In the genomic region with DNA sequence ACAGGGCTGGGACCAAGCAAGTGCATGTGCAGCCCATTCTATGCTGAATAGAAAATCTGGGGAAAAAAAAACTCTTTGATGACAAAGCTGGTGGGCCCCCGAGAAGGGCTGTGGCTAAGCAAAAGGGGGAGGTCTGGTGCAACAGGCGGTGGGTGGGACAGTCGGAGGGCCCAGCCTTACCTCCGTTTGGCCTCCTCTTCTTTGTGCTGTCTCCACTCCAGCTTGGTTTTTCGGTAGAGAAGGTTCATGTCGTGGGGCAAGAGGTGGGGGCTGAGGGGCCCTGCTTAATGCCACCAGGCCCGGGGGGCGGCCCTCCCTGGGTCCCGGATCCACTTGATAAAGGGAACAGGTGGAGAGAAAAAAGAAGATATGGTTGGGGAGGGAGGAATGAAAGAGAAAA, we compare ENCODE assay signal across 9 mouse cellular contexts. TPM values are rescaled to one million over a fixed set of nuclear protein-coding genes. Genes with fewer than 3 reads are reported as not detected.
DNase-seq lines count a peak whose midpoint lies in the region; ATAC-seq and TF ChIP-seq lines count a peak whose summit lies in the region.
"Had no signal": no experiment of that assay in that cellular context is flagged by ENCODE, and none has a peak within 500 bp of the region (broad histone marks: within the 10 kb centered on the region; RNA-seq: fewer than 3 reads in every experiment).

No protein-coding gene starts in this region.

- peak overlapping the region; percentile 91 for H3K4me2 ChIP-seq in forebrain, embryonic 13.5 days
- H3K4me2 ChIP-seq in intestine, embryonic 15.5 days (replicated peaks) = peak overlapping the region; percentile 97
- peak overlapping the region; percentile 97 for H3K4me2 ChIP-seq in stomach, embryonic 15.5 days

- DNase-seq in layer of hippocampus, adult 2 months (ENCODE audit: low spot score in 2 of 2) = no peak
- DNase-seq in layer of hippocampus, adult 18-20 months (ENCODE audit: low spot score in 2 of 2) = no peak
- no peak for DNase-seq in spleen, adult 12 weeks (ENCODE audit: low spot score)
- no peak for DNase-seq in spleen, postnatal 14 days (ENCODE audit: low spot score in 2 of 2)
- DNase-seq: lung, adult 2 months had no signal

- WGBS in forebrain, embryonic 13.5 days = 15% methylated on average over 9 of the region's 9 CpGs
- WGBS in intestine, embryonic 15.5 days = 59% methylated on average over 9 of the region's 9 CpGs
- WGBS in stomach, embryonic 15.5 days = 62% methylated on average over 9 of the region's 9 CpGs

- peak overlapping the region; percentile 81 for H3K9ac ChIP-seq in forebrain, embryonic 13.5 days
- peak overlapping the region; percentile 17; the same call in 1 of the 2 replicates for H3K9ac ChIP-seq in intestine, embryonic 15.5 days
- no peak overlapping the region for H3K9ac ChIP-seq in stomach, embryonic 15.5 days

- peak overlapping the region; percentile 89; the same call in 1 of the 2 replicates for H3K27ac ChIP-seq in layer of hippocampus, adult 2 months
- peak overlapping the region; percentile 78 for H3K27ac ChIP-seq in forebrain, embryonic 13.5 days
- no peak overlapping the region for H3K27ac ChIP-seq in intestine, embryonic 15.5 days
- no peak overlapping the region for H3K27ac ChIP-seq in stomach, embryonic 15.5 days

- no peak for TF ChIP-seq CTCF in layer of hippocampus, adult 2 months (conservative IDR thresholded peaks at IDR 0.05)

- H3K4me3 ChIP-seq in layer of hippocampus, adult 2 months = peak overlapping the region; percentile 84
- peak overlapping the region; percentile 63 for H3K4me3 ChIP-seq in forebrain, embryonic 13.5 days
- H3K4me3 ChIP-seq in intestine, embryonic 15.5 days (replicated peaks) = 0 out of 2 replicates have a peak overlapping the region, but pooled peaks have one; percentile 3
- peak overlapping the region; percentile 11; the same call in 1 of the 2 replicates for H3K4me3 ChIP-seq in stomach, embryonic 15.5 days (replicated peaks)

- H3K4me1 ChIP-seq in forebrain, embryonic 13.5 days = peaks cover 53% of the 10 kb centered on the region
- peaks cover 29% of the 10 kb centered on the region for H3K4me1 ChIP-seq in intestine, embryonic 15.5 days (replicated peaks)
- H3K4me1 ChIP-seq in stomach, embryonic 15.5 days = peaks cover 17% of the 10 kb centered on the region; the same call in 1 of the 2 replicates

- no peaks in the 10 kb centered on the region for H3K9me3 ChIP-seq in forebrain, embryonic 13.5 days (replicated peaks)
- no peaks in the 10 kb centered on the region for H3K9me3 ChIP-seq in intestine, embryonic 15.5 days
- H3K9me3 ChIP-seq in stomach, embryonic 15.5 days = no peaks in the 10 kb centered on the region
- H3K9me3 ChIP-seq: G1E had no signal

- no peaks in the 10 kb centered on the region for H3K27me3 ChIP-seq in forebrain, embryonic 13.5 days
- no peaks in the 10 kb centered on the region for H3K27me3 ChIP-seq in intestine, embryonic 15.5 days (replicated peaks)
- H3K27me3 ChIP-seq in stomach, embryonic 15.5 days (replicated peaks) = no peaks in the 10 kb centered on the region

- H3K36me3 ChIP-seq in forebrain, embryonic 13.5 days (ENCODE audit: poor library complexity, severe bottlenecking) = peaks cover 33% of the 10 kb centered on the region
- no peaks in the 10 kb centered on the region for H3K36me3 ChIP-seq in intestine, embryonic 15.5 days
- peaks cover 7% of the 10 kb centered on the region for H3K36me3 ChIP-seq in stomach, embryonic 15.5 days
- H3K36me3 ChIP-seq: G1E had no signal

- ATAC-seq in forebrain, embryonic 13.5 days = no peak
- ATAC-seq in intestine, embryonic 15.5 days = no peak
- ATAC-seq in stomach, embryonic 15.5 days (ENCODE audit: insufficient read depth, low FRiP score, low read depth) = no peak

RNA-seq across cellular contexts. Expression of a gene that starts 1.9 kb away (rescaled TPM):
- 10 to 100 TPM; 70.4 to 72.5 TPM for total RNA-seq in layer of hippocampus, adult 2 months (2021)
- 10 to 100 TPM; 72.6 to 74.4 TPM for total RNA-seq in layer of hippocampus, adult 18-20 months (2021)
- polyA plus RNA-seq in forebrain, embryonic 13.5 days (2015; fragmentation: Nextera tagmentation; extraction: Ambion mirVana) = 25.0 and 26.5 TPM in 2 replicates
- polyA plus RNA-seq in intestine, embryonic 15.5 days (2015; fragmentation: Nextera tagmentation; extraction: Ambion mirVana) = 2.3 and 2.8 TPM in 2 replicates
- 2.7 and 2.9 TPM in 2 replicates for polyA plus RNA-seq in stomach, embryonic 15.5 days (2015; fragmentation: Nextera tagmentation; extraction: Ambion mirVana)

RNA-seq across cellular contexts. Expression of a gene that starts 6.1 kb away (rescaled TPM):
- total RNA-seq in layer of hippocampus, adult 2 months (2021) = 100 to 1,000 TPM; 160 to 174 TPM
- total RNA-seq in layer of hippocampus, adult 18-20 months (2021) = 100 to 1,000 TPM; 164 to 187 TPM
- polyA plus RNA-seq in forebrain, embryonic 13.5 days (2015; fragmentation: Nextera tagmentation; extraction: Ambion mirVana) = 64.3 and 71.0 TPM in 2 replicates
- polyA plus RNA-seq in intestine, embryonic 15.5 days (2015; fragmentation: Nextera tagmentation; extraction: Ambion mirVana) = 117 and 118 TPM in 2 replicates
- polyA plus RNA-seq in stomach, embryonic 15.5 days (2015; fragmentation: Nextera tagmentation; extraction: Ambion mirVana) = 130 and 138 TPM in 2 replicates

RNA-seq across cellular contexts. Expression of a gene that starts 39.2 kb away (rescaled TPM):
- 10 to 100 TPM; 19.8 to 25.4 TPM for total RNA-seq in layer of hippocampus, adult 2 months (2021)
- 10 to 100 TPM; 23.1 to 26.4 TPM for total RNA-seq in layer of hippocampus, adult 18-20 months (2021)
- polyA plus RNA-seq in forebrain, embryonic 13.5 days (2015; fragmentation: Nextera tagmentation; extraction: Ambion mirVana) = 38.3 and 45.0 TPM in 2 replicates
- 22.3 and 22.7 TPM in 2 replicates for polyA plus RNA-seq in intestine, embryonic 15.5 days (2015; fragmentation: Nextera tagmentation; extraction: Ambion mirVana)
- polyA plus RNA-seq in stomach, embryonic 15.5 days (2015; fragmentation: Nextera tagmentation; extraction: Ambion mirVana) = 22.5 and 26.2 TPM in 2 replicates

RNA-seq across cellular contexts. Expression of a gene that starts 48.0 kb away (rescaled TPM):
- total RNA-seq in layer of hippocampus, adult 2 months (2021) = 10 to 100 TPM; 43.6 to 49.2 TPM
- 10 to 100 TPM; 52.1 to 53.6 TPM for total RNA-seq in layer of hippocampus, adult 18-20 months (2021)
- 10.3 and 12.3 TPM in 2 replicates for polyA plus RNA-seq in forebrain, embryonic 13.5 days (2015; fragmentation: Nextera tagmentation; extraction: Ambion mirVana)
- polyA plus RNA-seq in intestine, embryonic 15.5 days (2015; fragmentation: Nextera tagmentation; extraction: Ambion mirVana) = 8.9 and 9.2 TPM in 2 replicates
- polyA plus RNA-seq in stomach, embryonic 15.5 days (2015; fragmentation: Nextera tagmentation; extraction: Ambion mirVana) = 7.5 and 10.4 TPM in 2 replicates

RNA-seq across cellular contexts. Expression of a gene that starts 48.1 kb away (rescaled TPM):
- total RNA-seq in layer of hippocampus, adult 2 months (2021) = 1 to 10 TPM; 5.7 to 8.1 TPM
- 1 to 10 TPM; 6.1 TPM for total RNA-seq in layer of hippocampus, adult 18-20 months (2021)
- 12.7 and 15.4 TPM in 2 replicates for polyA plus RNA-seq in forebrain, embryonic 13.5 days (2015; fragmentation: Nextera tagmentation; extraction: Ambion mirVana)
- 13.6 and 15.6 TPM in 2 replicates for polyA plus RNA-seq in intestine, embryonic 15.5 days (2015; fragmentation: Nextera tagmentation; extraction: Ambion mirVana)
- 18.3 and 20.5 TPM in 2 replicates for polyA plus RNA-seq in stomach, embryonic 15.5 days (2015; fragmentation: Nextera tagmentation; extraction: Ambion mirVana)

Comparison
In these comparisons a context has a peak if more than half of its experiments do, and no peak if none do; other contexts are left out.
1. H3K27ac ChIP-seq: peak in layer of hippocampus, adult 2 months (single experiment) and forebrain, embryonic 13.5 days (single experiment); none in intestine, embryonic 15.5 days (single experiment) and stomach, embryonic 15.5 days (single experiment).
2. H3K4me3 ChIP-seq: peak in every context shown above with its lines; median percentile 84 in layer of hippocampus, adult 2 months; 63 in forebrain, embryonic 13.5 days; 11 in stomach, embryonic 15.5 days; 3 in intestine, embryonic 15.5 days.
3. Peak in every context shown above with its lines, with median percentiles within 50 percentile points of each other: H3K4me2 ChIP-seq.